ENCODE assay signal across 8 mouse cellular contexts in the genomic region with DNA sequence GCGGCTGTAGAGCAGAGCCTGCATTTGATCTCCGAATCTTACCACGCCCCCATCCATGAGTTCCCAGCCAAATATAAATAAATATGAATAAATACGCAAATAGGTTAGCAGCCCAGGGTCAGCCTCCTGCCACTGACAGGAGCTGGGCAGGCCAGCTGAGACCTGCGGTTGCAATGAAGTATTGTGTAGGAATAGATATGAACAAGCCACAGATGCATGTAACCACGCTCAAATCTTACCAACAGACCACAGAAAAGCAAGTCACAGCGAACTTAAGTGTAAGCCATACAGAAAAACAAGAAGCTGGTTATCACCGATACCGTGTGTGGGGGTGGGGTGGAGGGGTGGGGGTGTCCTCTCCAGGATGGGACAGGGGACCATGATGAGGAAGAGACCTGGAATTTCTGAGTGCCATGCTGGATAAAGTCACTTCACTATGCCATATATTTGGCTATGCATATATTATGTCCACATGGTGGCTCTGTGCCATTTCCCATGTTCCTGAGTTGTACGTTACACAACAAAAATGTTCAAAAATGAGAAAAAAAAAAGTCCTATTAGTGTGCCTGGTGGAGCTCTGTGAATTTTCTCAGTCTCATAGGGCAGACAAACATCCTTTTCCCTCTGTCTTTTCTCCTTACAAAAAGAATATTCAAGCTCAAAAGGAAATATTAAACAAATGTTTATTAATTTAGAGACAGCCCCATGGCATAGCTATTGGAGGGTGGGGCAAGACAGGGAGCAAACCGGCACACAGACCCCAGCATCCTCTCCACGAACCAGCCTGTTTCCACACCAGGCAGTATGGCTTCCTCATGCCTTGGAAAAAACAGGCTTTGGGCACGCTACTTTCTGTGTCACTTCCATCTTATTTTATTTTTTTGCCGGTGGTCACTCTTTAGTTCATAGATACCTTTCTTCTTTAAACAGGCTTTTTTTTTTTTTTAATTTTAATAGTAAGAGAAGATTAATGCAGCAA. TPM values are rescaled to one million over a fixed set of nuclear protein-coding genes. Genes with fewer than 3 reads are reported as not detected.
DNase-seq lines count a peak whose midpoint lies in the region; ATAC-seq and TF ChIP-seq lines count a peak whose summit lies in the region.

No protein-coding gene starts in this region.

- intact Hi-C loops in heart, adult 2 months (cut with DNase I) = no loop called here

- H3K9ac ChIP-seq in heart, embryonic 12.5 days = no peak overlapping the region; the same call in 1 of the 2 replicates
- no peak overlapping the region for H3K9ac ChIP-seq in heart, adult 2 months (ENCODE audit: low read depth, low read length)

- H3K4me3 ChIP-seq in heart, embryonic 12.5 days = peak overlapping the region; percentile 46
- H3K4me3 ChIP-seq in heart, adult 2 months = no peak overlapping the region
- H3K4me3 ChIP-seq in hindbrain, embryonic 10.5 days = peak overlapping the region; percentile 52

- ATAC-seq in heart, embryonic 12.5 days (ENCODE audit: insufficient number of reproducible peaks, low FRiP score) = no peak
- ATAC-seq in megakaryocyte-erythroid progenitor cell, adult 5-6 weeks (replicated peaks; ENCODE audit: low FRiP score, low TSS enrichment, poor library complexity, severe bottlenecking) = peak; percentile 77

- no peak for TF ChIP-seq CTCF in heart, adult 2 months (IDR thresholded peaks at IDR 0.05)

- no peaks in the 10 kb centered on the region for H3K36me3 ChIP-seq in heart, embryonic 12.5 days
- no peaks in the 10 kb centered on the region for H3K36me3 ChIP-seq in heart, adult 2 months (ENCODE audit: control insufficient read depth, insufficient read depth, low read length)
- H3K36me3 ChIP-seq in hindbrain, embryonic 10.5 days = no peaks in the 10 kb centered on the region

- 38% methylated on average over 14 of the region's 14 CpGs for whole genome bisulfite sequencing in heart, embryonic 12.5 days
- 52% methylated on average over 14 of the region's 14 CpGs for WGBS in heart, adult 2 months
- WGBS in hindbrain, embryonic 10.5 days = 47% methylated on average over 14 of the region's 14 CpGs

- TF ChIP-seq EP300 in heart, adult 2 months (IDR thresholded peaks at IDR 0.05; ENCODE audit: insufficient read depth, low read depth, low read length) = no peak

- peaks cover 20% of the 10 kb centered on the region for H3K4me1 ChIP-seq in heart, embryonic 12.5 days (replicated peaks)
- peaks cover 2% of the 10 kb centered on the region; the same call in 1 of the 2 replicates for H3K4me1 ChIP-seq in heart, adult 2 months (ENCODE audit: control insufficient read depth, insufficient read depth, low read length)
- H3K4me1 ChIP-seq in hindbrain, embryonic 10.5 days (replicated peaks) = peaks cover 41% of the 10 kb centered on the region

- H3K4me2 ChIP-seq in heart, embryonic 12.5 days = peak overlapping the region; percentile 84

- H3K79me2 ChIP-seq in heart, adult 2 months (replicated peaks; ENCODE audit: control insufficient read depth, insufficient read depth, low read length) = no peaks in the 10 kb centered on the region

- H3K27me3 ChIP-seq in heart, embryonic 12.5 days (replicated peaks) = no peaks in the 10 kb centered on the region
- H3K27me3 ChIP-seq in heart, adult 2 months (ENCODE audit: control insufficient read depth, insufficient read depth, low read length) = no peaks in the 10 kb centered on the region
- H3K27me3 ChIP-seq in hindbrain, embryonic 10.5 days (ENCODE audit: insufficient read depth, poor library complexity, severe bottlenecking) = peaks cover 35% of the 10 kb centered on the region

- H3K9me3 ChIP-seq in heart, embryonic 12.5 days (replicated peaks) = no peaks in the 10 kb centered on the region
- no peaks in the 10 kb centered on the region for H3K9me3 ChIP-seq in hindbrain, embryonic 10.5 days

- no peak for TF ChIP-seq POLR2A in heart, adult 2 months (IDR thresholded peaks at IDR 0.05; ENCODE audit: insufficient read depth, low read depth, low read length)

- no peak for DNase-seq in heart, adult 2 months
- DNase-seq in MN1 (ENCODE audit: low spot score) = peak; percentile 56
- DNase-seq in hindbrain, embryonic 10.5 days (ENCODE audit: low spot score) = no peak
- DNase-seq in urinary bladder, postnatal 10 days (ENCODE audit: low spot score) = no peak
- DNase-seq in adrenal gland, adult (ENCODE audit: inconsistent age in 2 of 2, low spot score in 1 of 2) = no peak
- no peak for DNase-seq in ovary, adult 18-20 months (ENCODE audit: low spot score)

- no peak overlapping the region for H3K27ac ChIP-seq in heart, embryonic 12.5 days (ENCODE audit: poor library complexity, severe bottlenecking)
- H3K27ac ChIP-seq in heart, adult 2 months = no peak overlapping the region
- peak overlapping the region; percentile 84; the same call in 1 of the 2 replicates for H3K27ac ChIP-seq in hindbrain, embryonic 10.5 days

RNA-seq across cellular contexts. Expression of a gene that starts 28.2 kb away (rescaled TPM):
- 4.0 and 4.1 TPM in 2 replicates for polyA plus RNA-seq in heart, embryonic 12.5 days (2016; fragmentation: Nextera tagmentation; extraction: Ambion mirVana)
- 10 to 100 TPM; 16.0 to 16.6 TPM for total RNA-seq in heart, adult 2 months (2021)
- polyA plus RNA-seq in heart, adult 2 months (2012; rRNA removed) = 19.7 and 20.3 TPM in 2 replicates
- polyA plus RNA-seq in hindbrain, embryonic 10.5 days (2016; fragmentation: Nextera tagmentation; extraction: Ambion mirVana) = 3.1 and 3.4 TPM in 2 replicates
- 31.8 and 40.4 TPM in 2 replicates for total RNA-seq in megakaryocyte-erythroid progenitor cell, adult 5-6 weeks (2014; fragmentation: Nextera tagmentation)
- total RNA-seq in megakaryocyte-erythroid progenitor cell, adult 5-6 weeks (2017) = 39.9 and 41.0 TPM in 2 replicates

RNA-seq across cellular contexts. Expression of a gene that starts 33.8 kb away (rescaled TPM):
- polyA plus RNA-seq in heart, embryonic 12.5 days (2016; fragmentation: Nextera tagmentation; extraction: Ambion mirVana) = 27.8 and 30.2 TPM in 2 replicates
- 10 to 100 TPM; 62.7 to 63.6 TPM for total RNA-seq in heart, adult 2 months (2021)
- polyA plus RNA-seq in heart, adult 2 months (2012; rRNA removed) = 57.0 and 72.2 TPM in 2 replicates
- 28.2 and 36.7 TPM in 2 replicates for polyA plus RNA-seq in hindbrain, embryonic 10.5 days (2016; fragmentation: Nextera tagmentation; extraction: Ambion mirVana)
- 34.1 and 37.1 TPM in 2 replicates for total RNA-seq in megakaryocyte-erythroid progenitor cell, adult 5-6 weeks (2014; fragmentation: Nextera tagmentation)
- total RNA-seq in megakaryocyte-erythroid progenitor cell, adult 5-6 weeks (2017) = 65.9 and 73.1 TPM in 2 replicates
